Mouse (Mus musculus) MEL (cell line): ENCODE results near the gene Zfand2a. TPM values are rescaled to one million over a fixed set of nuclear protein-coding genes. Genes with fewer than 3 reads are reported as not detected.

Experiments
- DNase-seq: peaks from one replicate; pipeline ENCODE4 v3.0.0; 2011; ENCODE audit warnings: low read depth, low spot score
- H3K27ac ChIP-seq: 2 replicates; pipeline ENCODE4 v1.5.1; 2012; ENCODE audit warnings: low read depth, mild to moderate bottlenecking, control low read depth, low read length, moderate library complexity; ENCODE audit not compliant: control insufficient read depth
- H3K27me3 ChIP-seq, 2 experiments: fragments of 150-350 bp in 1 of 2; sonication (generic) in 1 of 2; 2 replicates each; pipeline ENCODE4 v1.6.1; 2012; ENCODE audit warnings: low read length in 2 of 2, mild to moderate bottlenecking in 2 of 2, improper control_type of control experiment in 1 of 2, moderate library complexity in 1 of 2; ENCODE audit not compliant: insufficient read depth in 2 of 2, control insufficient read depth in 1 of 2
- H3K36me3 ChIP-seq, 2 experiments: 2 replicates each; pipeline ENCODE4 v1.6.1; 2012 to 2014; ENCODE audit warnings: low read length in 2 of 2, improper control_type of control experiment in 1 of 2, inconsistent platforms in 1 of 2, mild to moderate bottlenecking in 1 of 2; ENCODE audit not compliant: insufficient read depth in 2 of 2, control insufficient read depth in 1 of 2
- H3K4me1 ChIP-seq, 2 experiments: fragments of 150-350 bp in 1 of 2; sonication (generic) in 1 of 2; 2 replicates each; pipeline ENCODE4 v1.6.1; 2012; ENCODE audit warnings: low read length in 2 of 2, improper control_type of control experiment in 1 of 2, mild to moderate bottlenecking in 1 of 2; ENCODE audit not compliant: insufficient read depth in 2 of 2, control insufficient read depth in 1 of 2
- H3K4me3 ChIP-seq, 2 experiments: fragments of 150-350 bp in 1 of 2; sonication (generic) in 1 of 2; 2 replicates each; pipeline ENCODE4 v1.5.1; 2012; ENCODE audit warnings: low read depth in 2 of 2, low read length in 2 of 2, mild to moderate bottlenecking in 2 of 2, moderate library complexity in 2 of 2, control low read depth in 1 of 2, improper control_type of control experiment in 1 of 2; ENCODE audit not compliant: control insufficient read depth in 1 of 2, insufficient read depth in 1 of 2
- H3K79me2 ChIP-seq: 2 replicates; pipeline ENCODE4 v1.6.1; 2012; ENCODE audit warnings: mild to moderate bottlenecking, low read length, moderate library complexity; ENCODE audit not compliant: control insufficient read depth, poor library complexity, insufficient read depth
- H3K9ac ChIP-seq: 2 replicates; pipeline ENCODE4 v1.6.1; 2012; ENCODE audit warnings: low read depth, mild to moderate bottlenecking, control low read depth, low read length, moderate library complexity; ENCODE audit not compliant: control insufficient read depth, poor library complexity, severe bottlenecking
- H3K9me3 ChIP-seq: fragments of 150-350 bp; sonication (generic); replicated peaks from 2 replicates; pipeline ENCODE4 v1.6.1; 2012; ENCODE audit warnings: mild to moderate bottlenecking, low read length, improper control_type of control experiment, moderate library complexity; ENCODE audit not compliant: insufficient read depth
- BHLHE40 ChIP-seq: IDR thresholded peaks from 2 replicates; pipeline ENCODE4 v1.6.1; 2012; ENCODE audit warnings: low read depth, mild to moderate bottlenecking, inconsistent platforms, low read length, improper control_type of control experiment, borderline replicate concordance
- CHD1 ChIP-seq: IDR thresholded peaks from 2 replicates; pipeline ENCODE4 v1.6.1; 2012; ENCODE audit warnings: low read depth, mild to moderate bottlenecking, inconsistent platforms, low read length, improper control_type of control experiment
- CHD2 ChIP-seq: IDR thresholded peaks from 2 replicates; pipeline ENCODE4 v1.6.1; 2011; ENCODE audit warnings: low read length, improper control_type of control experiment
- CTCF ChIP-seq, 3 experiments: IDR thresholded peaks in 2 of 3; conservative IDR thresholded peaks in 1 of 3; 2 replicates each; pipeline ENCODE4 v1.5.1; 2011 to 2012; ENCODE audit warnings: low read length in 3 of 3, low read depth in 2 of 3, mild to moderate bottlenecking in 2 of 3, improper control_type of control experiment in 1 of 3, inconsistent platforms in 1 of 3, mixed read lengths in 1 of 3, moderate library complexity in 1 of 3; ENCODE audit not compliant: control insufficient read depth in 1 of 3, insufficient read depth in 1 of 3, poor library complexity in 1 of 3, severe bottlenecking in 1 of 3
- E2F4 ChIP-seq: IDR thresholded peaks from 2 replicates; pipeline ENCODE4 v1.6.1; 2011; ENCODE audit warnings: low read depth, low read length, improper control_type of control experiment, borderline replicate concordance
- ELF1 ChIP-seq: IDR thresholded peaks from 2 replicates; pipeline ENCODE4 v1.6.1; 2014; ENCODE audit warnings: low read depth, mild to moderate bottlenecking, inconsistent platforms, low read length, improper control_type of control experiment, moderate library complexity
- EP300 ChIP-seq, 2 experiments: IDR thresholded peaks; 2 replicates each; pipeline ENCODE4 v1.6.1; 2011; ENCODE audit warnings: improper control_type of control experiment in 2 of 2, low read length in 2 of 2, low read depth in 1 of 2, mild to moderate bottlenecking in 1 of 2
- ETS1 ChIP-seq: IDR thresholded peaks from 2 replicates; pipeline ENCODE4 v1.6.1; 2012; ENCODE audit warnings: low read depth, mild to moderate bottlenecking, inconsistent platforms, low read length, improper control_type of control experiment, moderate library complexity
- GATA1 ChIP-seq: IDR thresholded peaks from 2 replicates; pipeline ENCODE4 v1.6.1; 2011; ENCODE audit warnings: low read depth, low read length, improper control_type of control experiment
- KAT2A ChIP-seq: conservative IDR thresholded peaks from 2 replicates; pipeline ENCODE4 v1.6.1; 2012; ENCODE audit warnings: low read depth, low read length, improper control_type of control experiment, inconsistent platforms
- MAZ ChIP-seq: IDR thresholded peaks from 2 replicates; pipeline ENCODE4 v1.6.1; 2012; ENCODE audit warnings: low read depth, mild to moderate bottlenecking, inconsistent platforms, low read length, improper control_type of control experiment
- MXI1 ChIP-seq: IDR thresholded peaks from 2 replicates; pipeline ENCODE4 v1.6.1; 2011; ENCODE audit warnings: mild to moderate bottlenecking, low read depth, low read length, improper control_type of control experiment
- MYC ChIP-seq: IDR thresholded peaks from 2 replicates; pipeline ENCODE4 v1.6.1; 2011; ENCODE audit warnings: low read depth, mild to moderate bottlenecking, low read length, improper control_type of control experiment, moderate library complexity
- NRF1 ChIP-seq: IDR thresholded peaks from 2 replicates; pipeline ENCODE4 v1.6.1; 2014; ENCODE audit warnings: low read depth, mild to moderate bottlenecking, inconsistent platforms, low read length, improper control_type of control experiment, moderate library complexity; ENCODE audit not compliant: poor library complexity, insufficient read depth, severe bottlenecking
- POLR2AphosphoS2 ChIP-seq: IDR thresholded peaks from 2 replicates; pipeline ENCODE4 v1.6.1; 2011; ENCODE audit warnings: low read length, improper control_type of control experiment
- POLR2AphosphoS5 ChIP-seq: IDR thresholded peaks from 2 replicates; pipeline ENCODE4 v1.6.1; 2012; ENCODE audit warnings: low read depth, borderline replicate concordance, mild to moderate bottlenecking, inconsistent platforms, low read length, moderate library complexity, mixed read lengths
- RCOR1 ChIP-seq: IDR thresholded peaks from 2 replicates; pipeline ENCODE4 v1.6.1; 2012; ENCODE audit warnings: low read depth, mild to moderate bottlenecking, inconsistent platforms, low read length, improper control_type of control experiment
- TAL1 ChIP-seq: IDR thresholded peaks from 2 replicates; pipeline ENCODE4 v1.6.1; 2012; ENCODE audit warnings: mild to moderate bottlenecking, inconsistent platforms, low read length, moderate library complexity, mixed read lengths
- TBP ChIP-seq: IDR thresholded peaks from 2 replicates; pipeline ENCODE4 v1.8.0; 2011; ENCODE audit warnings: low read depth, low read length, improper control_type of control experiment
- TCF12 ChIP-seq: IDR thresholded peaks from 2 replicates; pipeline ENCODE4 v1.6.1; 2014; ENCODE audit warnings: low read depth, mild to moderate bottlenecking, inconsistent platforms, low read length, improper control_type of control experiment, moderate library complexity
- UBTF ChIP-seq: IDR thresholded peaks from 2 replicates; pipeline ENCODE4 v1.6.1; 2012; ENCODE audit warnings: low read depth, mild to moderate bottlenecking, inconsistent platforms, low read length, improper control_type of control experiment, moderate library complexity, borderline replicate concordance; ENCODE audit not compliant: insufficient read depth
- USF1 ChIP-seq: IDR thresholded peaks from 2 replicates; pipeline ENCODE4 v1.6.1; 2014; ENCODE audit warnings: low read depth, mild to moderate bottlenecking, inconsistent platforms, low read length, improper control_type of control experiment, moderate library complexity
- USF2 ChIP-seq, 2 experiments: IDR thresholded peaks; 2 replicates each; pipeline ENCODE4 v1.6.1; 2011 to 2012; ENCODE audit warnings: improper control_type of control experiment in 2 of 2, low read length in 2 of 2, borderline replicate concordance in 1 of 2, inconsistent platforms in 1 of 2, low read depth in 1 of 2, mild to moderate bottlenecking in 1 of 2; ENCODE audit not compliant: insufficient read depth in 1 of 2
- ZMIZ1 ChIP-seq: IDR thresholded peaks from 2 replicates; pipeline ENCODE4 v1.6.1; 2012; ENCODE audit warnings: low read depth, mild to moderate bottlenecking, inconsistent platforms, low read length, improper control_type of control experiment, moderate library complexity
- ZNF384 ChIP-seq: IDR thresholded peaks from 2 replicates; pipeline ENCODE4 v1.6.1; 2012; ENCODE audit warnings: low read depth, mild to moderate bottlenecking, inconsistent platforms, low read length, improper control_type of control experiment
- polyA plus RNA-seq, 2 experiments: library from polyadenylated mRNA; stranded (reverse) in 1 of 2; unstranded in 1 of 2; fragments of >175 nt in 1 of 2; fragments of >200 nt in 1 of 2; gene quantifications; 2 replicates each; pipeline versions ENCODE4 v1.2.1 to v1.2.4; 2012; ENCODE audit warnings: low replicate concordance in 2 of 2, low read depth in 1 of 2; ENCODE audit not compliant: insufficient read length in 2 of 2, insufficient read depth in 1 of 2, missing spikeins in 1 of 2
- total RNA-seq: library from RNA; depleted of rRNA; stranded (reverse); fragments of 300-350 nt; gene quantifications from 2 replicates; pipeline ENCODE4 v1.2.3, GENCODE M21; 2012

Zfand2a gene
- total and polyA plus RNA-seq, 3 experiments, result 13.8 to 15.3 TPM; not detected in 1

DNA sequence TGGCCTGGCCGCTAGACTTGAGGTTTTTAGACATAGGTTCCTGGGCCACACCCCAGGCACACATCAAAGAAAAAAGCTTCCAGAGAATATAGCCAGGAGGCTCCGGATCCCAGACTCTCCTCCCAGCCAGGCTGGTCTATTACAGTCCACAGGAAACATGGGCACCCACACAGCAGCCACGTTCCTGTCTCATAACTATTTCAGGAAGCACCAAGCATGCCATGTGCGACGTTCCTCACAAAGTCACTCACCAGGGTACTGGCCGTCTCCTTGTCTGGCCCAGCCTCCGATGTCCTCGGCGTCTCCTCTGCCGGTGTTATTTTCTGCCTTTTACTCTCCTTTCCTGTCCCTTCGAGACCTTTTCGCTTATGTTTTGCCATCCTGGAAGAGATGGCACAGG, 29.2 kb downstream of the Zfand2a start:
- no peak for DNase-seq
- Histone ChIP-seq H3K79me2 (peaks cover 10% of the 10 kb centered on the region), H3K4me1 (peaks cover 0 to 7% of the 10 kb centered on the region in 2 experiments; a peak in 1 of 4 replicates), H3K9ac (no peak overlapping the region), H3K27ac (no peak overlapping the region)
- TF ChIP-seq USF2 (IDR thresholded peaks at IDR 0.05; ENCODE audit: borderline replicate concordance in 1 of 2, insufficient read depth in 1 of 2, low read depth in 1 of 2, low read length in 2 of 2), result no peak
- no peak for TF ChIP-seq CTCF (IDR thresholded peaks at IDR 0.05 in 2 of 3, conservative IDR thresholded peaks at IDR 0.05 in 1 of 3; ENCODE audit: control insufficient read depth in 1 of 3, insufficient read depth in 1 of 3, low read depth in 2 of 3, low read length in 3 of 3, poor library complexity in 1 of 3, severe bottlenecking in 1 of 3)
- no peak for TF ChIP-seq USF1
- TF ChIP-seq CHD2, result no peak
- TF ChIP-seq MAZ, result no peak
- no peak for TF ChIP-seq RCOR1
- TF ChIP-seq TBP, result no peak
- TF ChIP-seq GATA1, result no peak
- no peak for TF ChIP-seq UBTF
- no peak for TF ChIP-seq TAL1
- no peak for TF ChIP-seq CHD1
- TF ChIP-seq ZNF384, result no peak
- no peak for TF ChIP-seq MYC
- TF ChIP-seq BHLHE40, result no peak
- no peak for TF ChIP-seq E2F4
- TF ChIP-seq NRF1, result no peak
- TF ChIP-seq TCF12, result no peak
- no peak for TF ChIP-seq ZMIZ1
- no peak for TF ChIP-seq ETS1
- TF ChIP-seq, all 39 proteins: peak for 0
- Histone ChIP-seq H3K36me3 (no peaks in the 10 kb centered on the region; a peak in 2 of 4 replicates), H3K4me3 (no peak overlapping the region), H3K9me3 (no peaks in the 10 kb centered on the region), H3K27me3 (no peaks in the 10 kb centered on the region)

DNA sequence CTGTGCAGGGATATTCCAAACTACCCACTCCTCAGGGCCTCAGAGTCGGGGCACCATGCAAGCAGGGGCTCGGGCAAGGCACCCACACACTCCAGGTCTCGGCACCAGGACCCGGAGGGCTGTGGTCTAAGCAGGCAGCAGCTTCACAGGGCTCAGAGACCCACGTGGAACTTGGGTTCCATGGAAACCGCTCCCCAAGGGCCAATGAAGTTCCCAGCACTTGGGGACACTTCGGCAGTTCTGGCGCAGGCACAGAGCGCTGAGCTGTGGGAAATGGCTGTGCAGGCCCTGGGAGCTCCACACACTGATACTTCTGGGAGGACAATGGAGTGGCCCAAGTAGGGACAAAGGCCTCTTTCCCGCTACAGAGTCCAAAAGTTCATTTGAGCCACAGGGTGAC, 31.3 kb downstream of the Zfand2a start:
- Histone ChIP-seq H3K27me3 (no peaks in the 10 kb centered on the region), H3K36me3 (no peaks in the 10 kb centered on the region; a peak in 1 of 4 replicates), H3K4me3 (no peak overlapping the region), H3K9me3 (no peaks in the 10 kb centered on the region), H3K27ac (no peak overlapping the region), H3K4me1 (no peaks in the 10 kb centered on the region), H3K9ac (no peak overlapping the region), H3K79me2 (no peaks in the 10 kb centered on the region; the same call in none of the 2 replicates)
- DNase-seq, result no peak
- TF ChIP-seq POLR2AphosphoS5 (no peak), ETS1 (no peak), EP300 (IDR thresholded peaks at IDR 0.05; ENCODE audit: low read depth in 1 of 2, low read length in 2 of 2) (no peak), USF1 (no peak), POLR2AphosphoS2 (no peak), NRF1 (no peak), MXI1 (no peak), TBP (no peak), BHLHE40 (no peak), CHD2 (no peak), UBTF (no peak), KAT2A (no peak), RCOR1 (no peak), ZMIZ1 (no peak), TCF12 (no peak), ELF1 (no peak)
